Mouse (Mus musculus) lung, postnatal 0 days (tissue): ENCODE measurements at regions not wholly inside any gene's neighbourhood (a gene's known extent, or its start where the extent isn't known, plus 50 kb on each side); places are given as distances from the start of the nearest gene placed in this dataset.

ENCODE experiments used
- CTCF ChIP-seq: IDR thresholded peaks from 2 replicates; pipeline ENCODE4 v1.5.1; 2016; ENCODE audit warnings: antibody characterized with exemption, mild to moderate bottlenecking
- EP300 ChIP-seq: IDR thresholded peaks from 2 replicates; pipeline ENCODE4 v1.6.1; 2016; ENCODE audit warnings: antibody characterized with exemption, mild to moderate bottlenecking, control low read depth

- TF ChIP-seq CTCF (no peak), EP300 (no peak)
These were observed 66.0 kb downstream of the Aipl1 start for GRCm38 (mm10) chr11:71971351-71971750.
